Mouse (Mus musculus): ENCODE results near the gene Cwc15.

Cwc15 gene

GRCm38 (mm10) chr9:14547584-14548365, 47.4 kb downstream of the Cwc15 start:
- intact Hi-C loops (cut with DNase I), result no loop called here

GRCm38 (mm10) chr9:14548366-14548761, 47.9 kb downstream of the Cwc15 start:
- intact Hi-C loops (cut with DNase I), result no loop called here

- intact Hi-C loops (cut with DNase I), result no loop called here
Measured at GRCm38 (mm10) chr9:14558332-14558731, 57.9 kb downstream of the Cwc15 start.

GRCm38 (mm10) chr9:14559430-14559829, 59.0 kb downstream of the Cwc15 start:
- intact Hi-C loops (cut with DNase I), result no loop called here

- intact Hi-C loops (cut with DNase I), result no loop called here
Measured at GRCm38 (mm10) chr9:14559996-14560395, 59.6 kb downstream of the Cwc15 start.

Data from adrenal gland (tissue).